Comparison of ENCODE assay signal across 9 mouse cellular contexts in genomic region chr11:54861471-54862420, GRCm38 (mm10). TPM values are rescaled to one million over a fixed set of nuclear protein-coding genes. Genes with fewer than 3 reads are reported as not detected.
DNase-seq lines count a peak whose midpoint lies in the region; ATAC-seq lines count a peak whose summit lies in the region.
"Had no signal": no experiment of that assay in that cellular context is flagged by ENCODE, and none has a peak within 500 bp of the region (broad histone marks: within the 10 kb centered on the region; RNA-seq: fewer than 3 reads in every experiment).

No protein-coding gene starts in this region.

- no peaks in the 10 kb centered on the region for H3K9me3 ChIP-seq in lung, embryonic 15.5 days
- no peaks in the 10 kb centered on the region for H3K9me3 ChIP-seq in limb, embryonic 11.5 days (ENCODE audit: control insufficient read depth, low read length)
- H3K9me3 ChIP-seq in stomach, embryonic 14.5 days (ENCODE audit: control insufficient read depth, low read depth, low read length) = no peaks in the 10 kb centered on the region

- no peak overlapping the region for H3K9ac ChIP-seq in lung, embryonic 15.5 days
- no peak overlapping the region for H3K9ac ChIP-seq in limb, embryonic 11.5 days (ENCODE audit: low read length)
- H3K9ac ChIP-seq in stomach, embryonic 14.5 days (replicated peaks; ENCODE audit: low read depth, low read length) = no peak overlapping the region

- peaks cover 12% of the 10 kb centered on the region for H3K4me1 ChIP-seq in lung, embryonic 15.5 days
- no peaks in the 10 kb centered on the region for H3K4me1 ChIP-seq in limb, embryonic 11.5 days (ENCODE audit: control insufficient read depth, insufficient read depth, low read length)
- no peaks in the 10 kb centered on the region for H3K4me1 ChIP-seq in stomach, embryonic 14.5 days (ENCODE audit: control insufficient read depth, insufficient read depth, low read length)

- H3K36me3 ChIP-seq in lung, embryonic 15.5 days = no peaks in the 10 kb centered on the region
- H3K36me3 ChIP-seq in limb, embryonic 11.5 days (ENCODE audit: control insufficient read depth, insufficient read depth, low read length) = no peaks in the 10 kb centered on the region
- H3K36me3 ChIP-seq in stomach, embryonic 14.5 days (ENCODE audit: control insufficient read depth, insufficient read depth, low read length) = no peaks in the 10 kb centered on the region

- H3K27ac ChIP-seq in lung, embryonic 15.5 days = no peak overlapping the region
- H3K27ac ChIP-seq in limb, embryonic 11.5 days (replicated peaks; ENCODE audit: low read depth, low read length) = no peak overlapping the region
- peak overlapping the region; percentile 87; the same call in 1 of the 2 replicates for H3K27ac ChIP-seq in stomach, embryonic 14.5 days (ENCODE audit: low read length)

- no peaks in the 10 kb centered on the region for H3K27me3 ChIP-seq in lung, embryonic 15.5 days
- no peaks in the 10 kb centered on the region for H3K27me3 ChIP-seq in limb, embryonic 11.5 days (ENCODE audit: control insufficient read depth, insufficient read depth, low read length)
- no peaks in the 10 kb centered on the region for H3K27me3 ChIP-seq in stomach, embryonic 14.5 days (ENCODE audit: control insufficient read depth, insufficient read depth, low read length)

- ATAC-seq in CD4-positive, CD25-positive, alpha-beta regulatory T cell, adult 4 months = no peak
- ATAC-seq in lung, embryonic 15.5 days (ENCODE audit: borderline replicate concordance, extremely low read depth, low FRiP score, low TSS enrichment) = no peak
- no peak for ATAC-seq in limb, embryonic 11.5 days (ENCODE audit: insufficient number of reproducible peaks, low FRiP score, low TSS enrichment, low read depth)
- ATAC-seq in stomach, embryonic 14.5 days (ENCODE audit: insufficient number of reproducible peaks, insufficient read depth, low FRiP score, low read depth) = no peak

- peak overlapping the region; percentile 49; the same call in 1 of the 2 replicates for H3K4me2 ChIP-seq in lung, embryonic 15.5 days
- H3K4me2 ChIP-seq in limb, embryonic 11.5 days (ENCODE audit: low read depth, severe bottlenecking) = 0 out of 2 replicates have a peak overlapping the region, but pooled peaks have one; percentile 56
- no peak overlapping the region for H3K4me2 ChIP-seq in stomach, embryonic 14.5 days (replicated peaks; ENCODE audit: low read depth, low read length)

- DNase-seq in CD4-positive, CD25-positive, alpha-beta regulatory T cell, adult 2 months (ENCODE audit: low read depth, low spot score) = peak; percentile 15
- no peak for DNase-seq in lung, postnatal 4 days
- no peak for DNase-seq in limb, embryonic 11.5 days (ENCODE audit: low spot score)
- no peak for DNase-seq in kidney, postnatal 4 days
- no peak for DNase-seq in gastrocnemius, adult 18-20 months (ENCODE audit: low spot score)
- DNase-seq: thymus, postnatal 25 days had no signal

- peak overlapping the region; percentile 68; the same call in 1 of the 2 replicates for H3K4me3 ChIP-seq in lung, embryonic 15.5 days
- no peak overlapping the region for H3K4me3 ChIP-seq in limb, embryonic 11.5 days (ENCODE audit: low read depth, low read length)
- peak overlapping the region; percentile 57; the same call in 1 of the 2 replicates for H3K4me3 ChIP-seq in stomach, embryonic 14.5 days (ENCODE audit: low read depth, low read length)

- WGBS in lung, embryonic 15.5 days = 82% methylated on average over 5 of the region's 5 CpGs
- 89% methylated on average over 5 of the region's 5 CpGs for WGBS in limb, embryonic 11.5 days
- 89% methylated on average over 5 of the region's 5 CpGs for WGBS in stomach, embryonic 14.5 days

RNA-seq across cellular contexts. Expression of gene Lyrm7, which starts 1.0 kb away (rescaled TPM):
- 1 to 10 TPM; 3.4 to 8.4 TPM for polyA plus RNA-seq in CD4-positive, CD25-positive, alpha-beta regulatory T cell, adult 4 months (2017; shearing (Covaris generic))
- 5.7 and 9.7 TPM in 2 replicates for polyA plus RNA-seq in lung, embryonic 15.5 days (2015; fragmentation: Nextera tagmentation; extraction: Ambion mirVana)
- polyA plus RNA-seq in limb, embryonic 11.5 days (2014; fragmentation: Nextera tagmentation; extraction: Ambion mirVana) = 6.4 and 7.8 TPM in 2 replicates
- 6.8 and 10.1 TPM in 2 replicates for polyA plus RNA-seq in stomach, embryonic 14.5 days (2014; fragmentation: Nextera tagmentation; extraction: Ambion mirVana)
- 10 to 100 TPM; 18.6 to 19.1 TPM for total RNA-seq in gastrocnemius, adult 18-20 months (2021)

RNA-seq across cellular contexts. Expression of gene Hint1, which starts 4.4 kb away (rescaled TPM):
- polyA plus RNA-seq in CD4-positive, CD25-positive, alpha-beta regulatory T cell, adult 4 months (2017; shearing (Covaris generic)) = 100 to 1,000 TPM; 375 to 447 TPM
- polyA plus RNA-seq in lung, embryonic 15.5 days (2015; fragmentation: Nextera tagmentation; extraction: Ambion mirVana) = 603 and 672 TPM in 2 replicates
- 600 and 611 TPM in 2 replicates for polyA plus RNA-seq in limb, embryonic 11.5 days (2014; fragmentation: Nextera tagmentation; extraction: Ambion mirVana)
- 672 and 728 TPM in 2 replicates for polyA plus RNA-seq in stomach, embryonic 14.5 days (2014; fragmentation: Nextera tagmentation; extraction: Ambion mirVana)
- 100 to 1,000 TPM; 192 to 203 TPM for total RNA-seq in gastrocnemius, adult 18-20 months (2021)

RNA-seq across cellular contexts. Expression of gene Gpx3, which starts 40.5 kb away (rescaled TPM):
- polyA plus RNA-seq in CD4-positive, CD25-positive, alpha-beta regulatory T cell, adult 4 months (2017; shearing (Covaris generic)) = 1 to 10 TPM; 1.2 to 1.3 TPM
- polyA plus RNA-seq in lung, embryonic 15.5 days (2015; fragmentation: Nextera tagmentation; extraction: Ambion mirVana) = 149 and 200 TPM in 2 replicates
- 48.2 and 49.9 TPM in 2 replicates for polyA plus RNA-seq in limb, embryonic 11.5 days (2014; fragmentation: Nextera tagmentation; extraction: Ambion mirVana)
- polyA plus RNA-seq in stomach, embryonic 14.5 days (2014; fragmentation: Nextera tagmentation; extraction: Ambion mirVana) = 197 and 202 TPM in 2 replicates
- total RNA-seq in gastrocnemius, adult 18-20 months (2021) = 100 to 1,000 TPM in 1 of 2 experiments, 10 to 100 TPM in 1; 98.9 to 187 TPM

Comparison
In these comparisons a context has a peak if more than half of its experiments do, and no peak if none do; other contexts are left out.
1. RNA of gene Gpx3, which starts 40.5 kb away (polyA plus RNA-seq): 197 to 202 TPM in stomach, embryonic 14.5 days, 149 to 200 TPM in lung, embryonic 15.5 days and 48.2 to 49.9 TPM in limb, embryonic 11.5 days; 1.2 to 1.3 TPM in CD4-positive, CD25-positive, alpha-beta regulatory T cell, adult 4 months; every median in the first group is over 10 times any median in the second.